Mouse (Mus musculus) kidney, adult 2 months (tissue): ENCODE measurements around the gene Srsf5.

Experiments
- CTCF ChIP-seq: fragments of 200-500 bp; conservative IDR thresholded peaks from 2 replicates; pipeline ENCODE4 v1.5.1; 2011; ENCODE audit warnings: low read depth, mild to moderate bottlenecking, control low read depth, low read length, moderate library complexity, mixed read lengths; ENCODE audit not compliant: insufficient read depth, insufficient read length
- POLR2A ChIP-seq: fragments of 200-500 bp; IDR thresholded peaks from one replicate; pipeline ENCODE4 v1.6.1; 2011; ENCODE audit warnings: low read depth, low read length, control low read depth

DNA sequence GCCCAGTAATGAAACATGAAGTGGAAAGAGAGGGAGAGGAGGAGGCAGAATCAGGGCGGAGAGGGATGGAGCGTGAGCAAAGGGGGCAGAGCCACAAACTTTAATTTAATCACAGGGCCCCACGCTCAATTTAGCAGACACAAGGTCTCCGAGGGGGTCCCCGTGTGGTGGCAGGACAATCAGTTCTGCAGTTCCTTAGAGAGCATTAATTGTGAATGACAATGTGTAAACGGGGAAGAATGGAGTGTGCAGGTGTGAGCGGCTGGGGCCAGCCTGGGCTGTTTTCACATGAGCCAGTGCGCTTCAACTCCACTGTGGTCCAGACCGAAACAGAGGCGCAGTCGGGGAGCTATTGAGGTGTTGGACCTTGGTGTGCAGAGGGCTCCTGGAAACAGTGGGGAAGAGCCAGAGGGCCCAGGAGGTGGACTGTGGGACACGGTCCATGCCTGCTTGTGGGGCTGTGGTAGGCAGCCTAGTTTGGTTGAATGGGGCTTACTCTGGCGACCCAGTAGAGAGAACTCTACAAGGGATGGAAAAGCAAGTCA lies 45.7 kb downstream of the Srsf5 start:
- TF ChIP-seq CTCF: no peak
- TF ChIP-seq POLR2A: no peak
